Mouse (Mus musculus) layer of hippocampus, adult 9-11 months (tissue): Measurements from ENCODE around the gene 3830417A13Rik.

Experiments used
- DNase-seq: peaks from one replicate; pipeline ENCODE4 v3.0.0; 2022

Gene 3830417A13Rik

GRCm38 (mm10) chrX:64173248-64173647 lies at the start of gene 3830417A13Rik:
Gene 3830417A13Rik (plus strand): TSS chrX:64173548.
- no peak for DNase-seq

GRCm38 (mm10) chrX:64152098-64152497 lies 21.2 kb upstream of the 3830417A13Rik start, which contains the start of gene Gm6760:
Gene Gm6760 (minus strand): TSS chrX:64152198.
- no peak for DNase-seq

- no peak for DNase-seq
Observed at GRCm38 (mm10) chrX:64181246-64181645, 7.9 kb downstream of the 3830417A13Rik start.
